Mouse (Mus musculus) T-helper 2 cell (primary cell): ENCODE data around the gene Gsdmc3.
"Not testable (repeated sequence)": the region's sequence is repeated elsewhere in the genome, so short reads cannot be mapped to it uniquely, and the experiment has no call there.

Experiments used
- in situ Hi-C: fragments of 300-600 bp; cut with MboI, MseI; formaldehyde crosslinking; loops from one replicate; pipeline ENCODE4 v1.15.1; 2025; ENCODE audit warnings: high pct_unique_total_duplicates

The Gsdmc3 gene

GRCm38 (mm10) chr15:63878458-63878857 is at the start of gene Gsdmc3:
Gene Gsdmc3 (minus strand): TSS chr15:63878558.
- in situ Hi-C loops: loop anchor here (25.0 kb wide), 1 partner anchor 734 kb away; no protein-coding TSS in a partner anchor

- in situ Hi-C loops: no loop called here
Observed at GRCm38 (mm10) chr15:63926201-63926600, 47.8 kb upstream of the Gsdmc3 start.

DNA sequence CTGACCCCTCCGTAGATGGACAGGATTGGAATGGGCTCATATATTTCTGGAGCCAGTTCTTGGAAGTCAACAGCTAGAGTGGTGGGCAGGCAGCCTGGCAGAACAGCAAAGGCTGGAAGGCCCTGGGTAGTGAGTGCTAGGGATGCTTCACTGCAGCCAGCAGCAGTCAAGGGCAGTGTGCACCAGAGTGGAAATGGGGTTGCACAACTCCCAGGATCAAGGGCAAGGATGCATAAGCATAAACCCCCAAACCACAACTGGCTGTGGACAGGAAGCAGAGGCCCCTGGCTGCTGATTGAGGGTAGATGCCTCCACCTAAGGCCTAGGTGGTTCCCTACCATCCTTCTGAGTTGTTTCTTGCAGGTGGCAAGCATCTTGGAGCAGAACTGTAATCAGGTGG is 46.1 kb upstream of the Gsdmc3 start:
- in situ Hi-C loops: no loop called here

DNA sequence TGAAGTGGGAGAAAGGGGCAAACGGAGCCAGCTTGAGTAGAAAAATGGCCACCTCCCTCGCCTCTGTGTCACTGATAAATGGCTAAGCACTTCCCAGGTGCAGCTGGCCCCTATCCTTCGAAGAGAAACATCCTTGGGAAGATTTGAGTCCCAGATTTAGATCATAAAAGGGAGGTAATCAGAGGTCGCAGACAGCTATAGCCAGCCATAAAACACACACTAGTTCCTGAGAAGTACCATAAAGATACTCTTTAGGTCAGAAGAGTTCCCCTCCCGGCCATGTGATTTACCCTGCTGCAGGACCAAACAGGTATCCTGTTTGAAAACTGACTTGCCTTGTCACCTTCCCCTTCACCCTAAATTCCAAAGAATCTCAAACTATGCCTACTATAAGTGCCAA is 43.3 kb upstream of the Gsdmc3 start:
- in situ Hi-C loops: not testable (repeated sequence)

- in situ Hi-C loops: loop anchor here (5.0 kb wide), 1 partner anchor 37 kb away; no protein-coding TSS in a partner anchor
Observed at GRCm38 (mm10) chr15:63919728-63920127, 41.4 kb upstream of the Gsdmc3 start.

DNA sequence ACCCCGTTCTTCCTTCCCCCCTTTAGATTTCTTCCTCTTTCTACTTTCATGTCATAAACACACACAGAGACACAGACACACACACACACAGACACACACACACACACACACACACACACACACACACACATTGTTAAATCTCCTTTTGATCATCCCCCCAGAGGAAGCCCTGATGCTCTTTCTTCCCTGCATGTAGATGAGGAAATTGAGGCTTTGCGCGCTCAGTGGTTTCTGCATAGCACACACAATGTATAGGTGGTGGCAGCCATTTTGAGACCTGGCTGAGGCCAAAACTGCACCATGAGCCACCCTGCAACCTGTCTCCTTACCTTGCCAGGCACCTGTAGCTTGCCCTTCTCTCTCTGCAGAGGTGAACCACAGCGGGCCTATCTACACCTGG is 38.2 kb upstream of the Gsdmc3 start:
- in situ Hi-C loops: loop anchor here (5.0 kb wide), 1 partner anchor 34 kb away; no protein-coding TSS in a partner anchor

GRCm38 (mm10) chr15:63912197-63912596 is 33.8 kb upstream of the Gsdmc3 start, which contains the start of gene Gsdmc4:
Gene Gsdmc4 (minus strand): TSS chr15:63912297.
- in situ Hi-C loops: not testable (repeated sequence)

DNA sequence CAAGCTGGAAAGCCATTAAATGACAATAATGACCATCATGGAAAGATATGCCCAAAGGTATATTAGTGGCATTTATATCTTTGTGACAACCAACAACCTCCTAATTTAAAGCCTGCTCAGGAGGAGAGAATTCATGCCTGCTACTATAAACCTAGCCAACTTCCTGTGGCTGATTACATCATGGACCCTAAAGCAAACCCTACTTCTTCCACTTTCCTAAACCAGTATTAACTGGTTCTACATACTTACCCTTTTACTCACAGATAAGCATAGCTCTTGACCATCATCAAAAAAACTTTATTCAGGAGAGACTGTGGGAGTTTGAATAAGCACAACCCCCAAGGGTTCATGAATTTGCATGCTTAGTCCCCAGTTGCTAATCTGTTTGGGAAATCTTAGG is 31.5 kb upstream of the Gsdmc3 start:
- in situ Hi-C loops: not testable (repeated sequence)

DNA sequence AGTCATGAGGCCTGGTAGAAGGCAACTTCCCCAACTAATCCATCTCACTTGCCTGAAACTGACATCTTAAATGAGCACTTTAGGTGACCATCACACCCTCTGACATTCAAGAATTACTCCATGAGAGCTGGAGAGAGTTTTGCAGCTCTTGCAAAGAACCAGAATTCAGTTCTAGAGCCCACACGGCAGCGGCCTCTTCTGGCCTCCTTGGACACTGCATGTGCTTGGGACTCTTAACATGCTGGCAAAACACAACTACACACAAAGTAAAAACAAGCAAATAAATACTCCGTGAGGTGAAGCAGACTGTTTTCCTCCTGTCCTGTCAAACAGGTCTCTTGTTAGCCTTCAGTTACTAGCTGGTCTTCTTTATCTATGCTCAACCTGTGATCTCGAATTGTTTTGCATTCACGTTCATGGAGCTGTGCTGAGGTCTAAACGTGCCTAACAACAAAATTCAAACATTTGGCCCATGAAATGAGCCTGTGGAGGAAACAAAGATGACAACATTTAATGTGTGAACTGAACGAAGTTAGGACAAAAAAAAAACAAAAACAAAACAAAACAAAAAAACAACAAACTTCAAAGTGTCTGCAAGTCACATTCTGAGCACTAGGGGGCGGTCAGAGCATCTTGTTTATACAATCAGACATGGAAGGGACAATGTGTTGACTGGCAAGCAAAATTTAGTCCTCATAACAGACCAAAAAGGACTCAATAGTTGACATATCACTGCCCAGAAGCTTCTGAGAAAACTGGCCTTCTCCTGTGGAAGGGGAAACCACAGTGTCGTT is 17.4 kb upstream of the Gsdmc3 start:
- in situ Hi-C loops: loop anchor here (10.0 to 25.0 kb wide), 2 partner anchors 209 to 717 kb away; no protein-coding TSS in a partner anchor

- in situ Hi-C loops: loop anchor here (25.0 kb wide), 1 partner anchor 724 kb away; no protein-coding TSS in a partner anchor
Observed at GRCm38 (mm10) chr15:63888440-63888839, 10.1 kb upstream of the Gsdmc3 start.

- in situ Hi-C loops: loop anchor here (25.0 kb wide), 1 partner anchor 724 kb away; no protein-coding TSS in a partner anchor
Observed at GRCm38 (mm10) chr15:63887949-63888348, 9.6 kb upstream of the Gsdmc3 start.

GRCm38 (mm10) chr15:63876160-63876559 is 2.2 kb downstream of the Gsdmc3 start:
- in situ Hi-C loops: loop anchor here (25.0 kb wide), 1 partner anchor 736 kb away; no protein-coding TSS in a partner anchor

DNA sequence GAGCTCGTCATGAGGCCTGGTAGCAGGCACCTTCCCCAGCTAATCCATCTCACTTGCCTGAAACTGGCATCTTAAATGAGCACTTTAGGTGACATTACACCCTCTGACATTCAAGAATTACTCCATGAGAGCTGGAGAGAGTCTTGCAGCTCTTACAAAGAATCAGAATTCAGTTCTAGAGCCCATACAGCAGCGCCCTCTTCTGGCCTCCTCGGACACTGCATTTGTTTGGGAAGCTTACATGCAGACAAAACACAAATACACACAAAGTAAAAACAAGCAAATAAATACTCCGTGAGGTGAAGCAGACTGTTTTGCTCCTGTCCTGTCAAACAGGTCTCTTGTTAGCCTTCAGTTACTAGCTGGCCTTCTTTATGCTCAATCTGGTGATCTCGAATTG is 16.4 kb downstream of the Gsdmc3 start:
- in situ Hi-C loops: not testable (repeated sequence)
